Mouse (Mus musculus): Measurements from ENCODE around the gene Rnase4. TPM values are rescaled to one million over a fixed set of nuclear protein-coding genes. Genes with fewer than 3 reads are reported as not detected.

Gene Rnase4
- 10 to 100 TPM; 40.6 to 52.3 TPM for total RNA-seq (2021)
- long read RNA-seq, experiment 1, transcript Rnase4-201 (2 exons, 1,518 nt) = major isoform, 17 of 25 reads
- long read RNA-seq, experiment 1, partial matches to known transcripts = 8 of 25 reads
- long read RNA-seq, experiment 1, other reads (novel, unspliced or antisense) = 0 of 25 reads
- long read RNA-seq, experiment 2, transcript Rnase4-201 (2 exons, 1,518 nt) = major isoform, 7 of 11 reads
- long read RNA-seq, experiment 2, partial matches to known transcripts = 1 of 11 reads
- long read RNA-seq, experiment 2, other reads (novel, unspliced or antisense) = 0 of 11 reads

GRCm38 (mm10) chr14:51090921-51091900 is at the start of gene Rnase4, which contains the start of gene Ang:
Gene Rnase4 (plus strand): TSS chr14:51091077.
Gene Ang (plus strand): TSS chr14:51091150.
- DNase-seq = peak; percentile 31 to 44

- DNase-seq = no peak
Observed at GRCm38 (mm10) chr14:51041769-51042168, 49.1 kb upstream of the Rnase4 start, which contains the start of gene Rnase9. Gene Rnase9 (minus strand): TSS chr14:51041869.

DNA sequence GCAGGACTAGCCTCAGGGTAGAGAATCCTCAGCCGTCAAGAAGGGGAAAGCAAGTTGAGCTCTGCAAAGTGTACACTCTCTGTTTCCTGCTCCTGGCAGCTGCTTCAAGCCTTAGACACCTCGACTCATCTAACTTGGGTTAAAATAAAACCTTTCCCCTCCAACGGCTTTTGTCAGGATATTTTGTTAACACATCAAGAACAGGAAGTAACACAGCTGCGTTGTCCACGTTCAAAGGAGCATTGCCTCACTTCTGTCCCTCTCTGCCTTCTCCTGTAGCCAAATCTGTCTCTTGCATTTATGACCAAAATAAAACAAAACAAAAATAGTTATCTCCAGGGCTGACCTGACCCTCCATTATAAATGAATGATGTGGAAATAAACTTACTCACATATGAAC is 43.0 kb upstream of the Rnase4 start:
- DNase-seq = no peak

DNA sequence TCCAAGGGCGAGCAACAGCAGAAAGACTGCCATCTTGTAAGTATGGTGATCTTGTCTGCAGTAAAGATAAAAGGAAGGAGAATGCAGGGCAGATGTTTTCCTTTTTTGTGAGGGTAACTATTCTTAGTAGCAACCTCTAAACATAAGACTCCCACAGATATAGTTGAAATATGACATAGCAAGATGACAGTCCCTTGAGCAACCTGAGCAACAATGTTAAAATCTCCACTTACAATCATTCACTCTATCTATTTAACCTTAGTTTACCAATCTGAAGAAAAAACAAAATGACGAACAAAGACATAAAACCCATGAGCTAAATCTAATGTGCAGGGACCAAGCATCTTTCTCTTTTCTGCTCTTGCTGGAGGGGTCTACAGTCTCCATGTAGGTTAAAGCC is 40.8 kb upstream of the Rnase4 start, which contains the start of gene Rnase11:
Gene Rnase11, minus strand, starts transcription at position 101 of the 400 bp plus-strand sequence.
- no peak for DNase-seq

- no peak for DNase-seq
Observed at GRCm38 (mm10) chr14:51051941-51052340, 38.9 kb upstream of the Rnase4 start.

DNA sequence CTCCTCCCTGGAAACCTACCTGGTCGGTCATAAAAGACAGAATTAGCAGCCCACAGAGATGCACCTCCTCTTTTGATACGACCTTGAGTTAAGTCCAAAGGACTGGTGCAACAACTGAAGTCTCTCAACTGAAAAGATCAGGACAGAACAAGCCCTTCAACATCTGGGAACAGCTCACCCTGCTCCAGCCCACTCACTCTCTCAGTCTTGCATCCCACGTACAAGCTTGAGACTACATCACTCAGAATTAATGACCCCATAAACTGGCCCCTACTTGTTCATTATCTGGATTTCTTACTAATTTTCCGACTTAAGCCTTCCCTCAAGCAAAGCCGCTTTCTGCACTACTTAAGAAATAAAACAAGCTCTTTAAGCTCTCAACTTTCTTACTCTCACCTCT is 37.7 kb upstream of the Rnase4 start:
- DNase-seq = no peak

DNA sequence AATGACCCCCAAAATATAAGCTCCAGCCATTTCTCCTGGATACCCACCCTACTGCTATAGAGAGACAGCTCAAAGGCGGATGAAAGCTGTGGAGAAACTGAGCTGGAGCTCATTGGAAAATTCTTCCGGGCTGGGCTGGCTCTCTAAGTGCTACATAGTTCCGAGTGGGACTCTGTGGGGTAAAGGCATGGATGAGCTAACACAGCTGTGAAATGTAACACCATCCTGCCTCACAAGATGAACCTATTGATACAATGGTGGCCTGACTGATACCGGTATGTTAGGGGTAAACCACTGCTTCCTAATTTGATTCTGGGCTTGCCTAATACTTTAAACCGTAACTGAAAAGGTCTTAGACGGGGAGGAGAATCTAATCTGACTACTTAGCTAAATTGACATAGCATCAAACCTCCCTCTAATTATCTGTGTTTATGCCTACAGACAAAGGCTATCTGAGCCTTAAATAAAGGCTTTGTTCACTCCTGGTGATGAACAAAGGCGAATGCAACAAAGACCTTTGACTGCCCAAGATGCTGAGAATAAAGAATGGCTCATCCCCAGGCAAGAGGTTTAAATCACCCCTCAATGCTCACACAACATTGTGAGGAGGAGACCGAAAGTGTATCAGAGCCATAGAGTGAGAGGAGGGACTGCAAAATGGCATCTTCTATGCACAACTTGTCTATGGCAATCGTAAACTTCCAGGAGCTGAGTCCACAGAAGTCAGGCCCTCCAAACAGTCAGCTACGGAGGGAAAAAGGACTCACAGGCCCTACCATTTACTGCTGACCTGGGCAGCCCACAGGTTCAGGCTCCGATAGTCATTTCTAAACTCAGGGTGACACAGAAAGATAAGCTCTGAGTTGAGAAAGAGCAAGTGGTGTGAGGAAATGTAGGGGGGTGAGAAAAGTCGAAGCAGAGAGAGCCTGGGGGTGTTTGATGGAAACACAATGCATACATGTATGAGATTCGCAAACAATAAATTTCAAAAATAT is 36.3 kb upstream of the Rnase4 start:
- no peak for DNase-seq

GRCm38 (mm10) chr14:51057401-51057831 is 33.5 kb upstream of the Rnase4 start, which contains the start of gene Rnase12:
Gene Rnase12 (minus strand): TSS chr14:51057661.
- no peak for DNase-seq

GRCm38 (mm10) chr14:51060761-51061160 is 30.1 kb upstream of the Rnase4 start:
- DNase-seq = no peak

DNA sequence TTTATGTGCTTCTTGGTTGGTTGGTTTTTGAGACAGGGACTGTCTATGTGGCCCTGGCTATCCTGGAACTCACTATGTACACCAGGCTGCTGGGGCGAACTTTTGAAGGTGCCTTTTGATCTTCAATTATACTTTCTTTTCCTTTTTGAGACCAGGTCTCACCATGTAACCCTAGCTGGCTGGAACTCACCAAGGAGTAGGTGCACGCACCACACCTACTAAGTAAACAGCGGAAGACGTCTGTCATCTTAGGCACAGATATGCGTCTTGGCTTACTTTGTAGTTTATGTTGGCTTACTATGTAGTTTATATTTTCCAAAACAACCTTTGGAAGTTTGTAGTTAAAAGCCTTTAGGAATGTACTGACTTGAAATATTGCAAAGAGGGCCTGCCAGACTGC is 21.9 kb upstream of the Rnase4 start:
- DNase-seq = no peak

- DNase-seq = peak; percentile 35 to 57
Observed at GRCm38 (mm10) chr14:51069617-51070016, 21.3 kb upstream of the Rnase4 start.

- DNase-seq = no peak
Observed at GRCm38 (mm10) chr14:51074335-51074734, 16.5 kb upstream of the Rnase4 start, which contains the start of gene Olfr750. Gene Olfr750 (minus strand): TSS chr14:51074435.

GRCm38 (mm10) chr14:51079180-51079579 is 11.7 kb upstream of the Rnase4 start:
- no peak for DNase-seq

DNA sequence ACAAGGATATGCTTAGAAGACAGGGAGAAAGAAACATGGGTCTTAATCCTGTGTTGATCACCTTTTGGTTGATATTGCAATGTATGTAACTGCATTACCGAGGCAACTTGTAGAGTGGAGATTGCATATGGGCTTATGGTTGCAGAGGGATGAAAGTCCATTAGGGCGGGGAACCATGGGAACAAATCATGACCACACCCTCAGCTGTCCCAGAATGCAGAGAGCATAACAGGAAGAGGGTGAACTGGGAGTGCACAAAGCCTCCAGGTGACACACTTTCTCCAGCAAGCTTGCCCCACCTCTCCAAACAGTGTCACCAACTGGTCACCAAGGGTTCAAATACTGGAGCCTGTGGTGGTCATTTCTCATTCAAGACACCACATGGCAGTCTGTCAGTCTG is 9.8 kb upstream of the Rnase4 start:
- no peak for DNase-seq

- DNase-seq = peak; percentile 73 to 79
Observed at GRCm38 (mm10) chr14:51082599-51083581, 8.0 kb upstream of the Rnase4 start.

GRCm38 (mm10) chr14:51083805-51084204 is 7.1 kb upstream of the Rnase4 start:
- no peak for DNase-seq

- no peak for DNase-seq
Observed at GRCm38 (mm10) chr14:51085086-51085485, 5.8 kb upstream of the Rnase4 start.

GRCm38 (mm10) chr14:51085911-51086310 is 5.0 kb upstream of the Rnase4 start:
- no peak for DNase-seq

GRCm38 (mm10) chr14:51087762-51088161 is 3.1 kb upstream of the Rnase4 start:
- no peak for DNase-seq
